Comparison of ENCODE assay signal across 8 mouse cellular contexts in genomic region chr3:152211731-152212279, GRCm38 (mm10). TPM values are rescaled to one million over a fixed set of nuclear protein-coding genes. Genes with fewer than 3 reads are reported as not detected.
DNase-seq lines count a peak whose midpoint lies in the region; ATAC-seq and TF ChIP-seq lines count a peak whose summit lies in the region.

No protein-coding gene starts in this region.

- H3K9ac ChIP-seq in heart, embryonic 13.5 days = peak overlapping the region; percentile 98
- H3K9ac ChIP-seq in forebrain, postnatal 0 days = peak overlapping the region; percentile 100
- H3K9ac ChIP-seq in liver, embryonic 14.5 days (replicated peaks) = peak overlapping the region; percentile 90

- no peaks in the 10 kb centered on the region for H3K27me3 ChIP-seq in heart, embryonic 13.5 days (replicated peaks)
- H3K27me3 ChIP-seq in G1E (ENCODE audit: insufficient read depth, low read length) = no peaks in the 10 kb centered on the region
- H3K27me3 ChIP-seq in forebrain, postnatal 0 days (ENCODE audit: insufficient read depth, low read length) = no peaks in the 10 kb centered on the region
- no peaks in the 10 kb centered on the region for H3K27me3 ChIP-seq in liver, embryonic 14.5 days (ENCODE audit: control insufficient read depth, insufficient read depth, low read length)
- no peaks in the 10 kb centered on the region for H3K27me3 ChIP-seq in thymus, adult 2 months (ENCODE audit: control insufficient read depth, insufficient read depth, low read length)

- whole genome bisulfite sequencing in heart, embryonic 13.5 days = 4% methylated on average over 7 of the region's 7 CpGs
- WGBS in forebrain, postnatal 0 days = 27% methylated on average over 7 of the region's 7 CpGs
- under 1% methylated on average over 7 of the region's 7 CpGs for WGBS in liver, embryonic 14.5 days (ENCODE audit: insufficient replicate concordance)
- under 1% methylated on average over 7 of the region's 7 CpGs for WGBS in thymus, adult 2 months

- peaks cover 36% of the 10 kb centered on the region for H3K36me3 ChIP-seq in heart, embryonic 13.5 days
- H3K36me3 ChIP-seq in G1E (replicated peaks) = peaks cover 33% of the 10 kb centered on the region
- H3K36me3 ChIP-seq in forebrain, postnatal 0 days (ENCODE audit: insufficient read depth) = peaks cover 14% of the 10 kb centered on the region
- peaks cover 19% of the 10 kb centered on the region for H3K36me3 ChIP-seq in liver, embryonic 14.5 days (replicated peaks; ENCODE audit: control insufficient read depth, insufficient read depth, low read depth)
- H3K36me3 ChIP-seq in thymus, adult 2 months (ENCODE audit: control insufficient read depth, insufficient read depth, low read length) = peaks cover 15% of the 10 kb centered on the region

- ATAC-seq in heart, embryonic 13.5 days (ENCODE audit: extremely low read depth, insufficient number of reproducible peaks, low FRiP score, low TSS enrichment) = no peak
- 0 out of 2 replicates have a peak, but pooled peaks have one; percentile 10 for ATAC-seq in G1E (ENCODE audit: extremely low read depth, insufficient number of reproducible peaks, low FRiP score, poor library complexity, severe bottlenecking)
- ATAC-seq in forebrain, postnatal 0 days = no peak
- no peak for ATAC-seq in liver, embryonic 14.5 days (ENCODE audit: insufficient read depth)

- DNase-seq in heart, postnatal 4 days = no peak
- no peak for DNase-seq in G1E (ENCODE audit: low spot score)
- no peak for DNase-seq in forebrain, postnatal 0 days
- DNase-seq in liver, embryonic 14.5 days (ENCODE audit: low read depth in 3 of 3, low spot score in 3 of 3) = peak in 1 of 3 experiments; percentile 26
- DNase-seq in thymus, adult 2 months = peak; percentile 45
- no peak for DNase-seq in left cerebral cortex, adult 8-10 months (ENCODE audit: low spot score in 2 of 2)
- no peak for DNase-seq in cerebellum, adult 8-10 months

- peak overlapping the region; percentile 99 for H3K4me2 ChIP-seq in heart, embryonic 13.5 days
- peak overlapping the region; percentile 58 for H3K4me2 ChIP-seq in forebrain, postnatal 0 days (ENCODE audit: low read depth)
- peak overlapping the region; percentile 82 for H3K4me2 ChIP-seq in liver, embryonic 14.5 days (ENCODE audit: low read depth)

- peak overlapping the region; percentile 100 for H3K27ac ChIP-seq in heart, embryonic 13.5 days (replicated peaks)
- peak overlapping the region; percentile 100; the same call in 1 of the 2 replicates for H3K27ac ChIP-seq in forebrain, postnatal 0 days (ENCODE audit: low read depth, low read length)
- H3K27ac ChIP-seq in liver, embryonic 14.5 days = peak overlapping the region; percentile 12
- peak overlapping the region; percentile 69; the same call in 1 of the 2 replicates for H3K27ac ChIP-seq in thymus, adult 2 months (ENCODE audit: control insufficient read depth, insufficient read depth, low read length)

- peaks cover 37% of the 10 kb centered on the region for H3K4me1 ChIP-seq in heart, embryonic 13.5 days
- peaks cover 35% of the 10 kb centered on the region for H3K4me1 ChIP-seq in G1E (ENCODE audit: insufficient read depth, low read depth, low read length)
- peaks cover 22% of the 10 kb centered on the region for H3K4me1 ChIP-seq in forebrain, postnatal 0 days (ENCODE audit: insufficient read depth)
- peaks cover 17 to 20% of the 10 kb centered on the region in 2 experiments for H3K4me1 ChIP-seq in liver, embryonic 14.5 days (replicated peaks; ENCODE audit: control insufficient read depth in 2 of 2, insufficient read depth in 2 of 2, low read length in 1 of 2)
- peaks cover 5% of the 10 kb centered on the region for H3K4me1 ChIP-seq in thymus, adult 2 months (replicated peaks; ENCODE audit: control insufficient read depth, insufficient read depth, low read length)

- no peak for TF ChIP-seq POLR2A in thymus, adult 2 months (IDR thresholded peaks at IDR 0.05; ENCODE audit: control insufficient read depth, extremely low read depth, insufficient read depth, low read length, poor library complexity)

- no peak for TF ChIP-seq CTCF in G1E (IDR thresholded peaks at IDR 0.05; ENCODE audit: low read depth, low read length)
- no peak for TF ChIP-seq CTCF in forebrain, postnatal 0 days (IDR thresholded peaks at IDR 0.05; ENCODE audit: low read depth)
- no peak for TF ChIP-seq CTCF in liver, embryonic 14.5 days (IDR thresholded peaks at IDR 0.05; ENCODE audit: low read depth)
- no peak for TF ChIP-seq CTCF in thymus, adult 2 months (IDR thresholded peaks at IDR 0.05; ENCODE audit: borderline replicate concordance, control insufficient read depth, extremely low read depth, insufficient read depth, low read length, poor library complexity)

- no peaks in the 10 kb centered on the region for H3K9me3 ChIP-seq in heart, embryonic 13.5 days
- no peaks in the 10 kb centered on the region for H3K9me3 ChIP-seq in G1E (replicated peaks)
- no peaks in the 10 kb centered on the region for H3K9me3 ChIP-seq in forebrain, postnatal 0 days (ENCODE audit: low read length)
- H3K9me3 ChIP-seq in liver, embryonic 14.5 days (ENCODE audit: control insufficient read depth, low read length) = no peaks in the 10 kb centered on the region

- peak overlapping the region; percentile 94 for H3K4me3 ChIP-seq in heart, embryonic 13.5 days
- H3K4me3 ChIP-seq in G1E (ENCODE audit: low read depth, low read length) = peak overlapping the region; percentile 93
- peak overlapping the region; percentile 97 for H3K4me3 ChIP-seq in forebrain, postnatal 0 days (ENCODE audit: low read depth, low read length)
- H3K4me3 ChIP-seq in liver, embryonic 14.5 days (ENCODE audit: insufficient read depth in 1 of 2, low read depth in 2 of 2, low read length in 2 of 2) = peak overlapping the region; percentile 84 to 97
- no peak overlapping the region; the same call in 1 of the 2 replicates for H3K4me3 ChIP-seq in thymus, adult 2 months (ENCODE audit: control insufficient read depth, insufficient read depth, low read length)

- no peak for TF ChIP-seq EP300 in liver, embryonic 14.5 days (IDR thresholded peaks at IDR 0.05; ENCODE audit: low read depth)

RNA-seq across cellular contexts. Expression of gene Fubp1, which starts 1.6 kb away (rescaled TPM):
- polyA plus RNA-seq in heart, embryonic 13.5 days (2015; fragmentation: Nextera tagmentation; extraction: Ambion mirVana) = 118 and 128 TPM in 2 replicates
- 100 to 1,000 TPM in 1 of 2 experiments, 10 to 100 TPM in 1; 99.9 to 108 TPM for total RNA-seq in heart, postnatal 4 days (2021)
- total RNA-seq in G1E (2014; fragmentation: Nextera tagmentation) = 313 and 324 TPM in 2 replicates
- total RNA-seq in G1E (2017) = 250 and 310 TPM in 2 replicates
- polyA plus RNA-seq in G1E (2012) = 577 and 846 TPM in 2 replicates
- 230 and 257 TPM in 2 replicates for total RNA-seq in forebrain, postnatal 0 days (2014; rRNA removed)
- 127 and 135 TPM in 2 replicates for polyA plus RNA-seq in forebrain, postnatal 0 days (2015; fragmentation: Nextera tagmentation; extraction: Ambion mirVana)
- polyA plus RNA-seq in liver, embryonic 14.5 days (2012; rRNA removed) = 47.3 and 50.8 TPM in 2 replicates
- 64.6 and 65.3 TPM in 2 replicates for polyA plus RNA-seq in liver, embryonic 14.5 days (2014; fragmentation: Nextera tagmentation; extraction: Ambion mirVana)
- polyA plus RNA-seq in thymus, adult 2 months (2012; rRNA removed) = 247 and 254 TPM in 2 replicates
- 100 to 1,000 TPM in 3 of 4 experiments, 10 to 100 TPM in 1; 98.9 to 115 (median 104) TPM for total RNA-seq in left cerebral cortex, adult 8-10 months (2022)

RNA-seq across cellular contexts. Expression of gene Dnajb4, which starts 1.7 kb away (rescaled TPM):
- polyA plus RNA-seq in heart, embryonic 13.5 days (2015; fragmentation: Nextera tagmentation; extraction: Ambion mirVana) = 38.3 and 47.6 TPM in 2 replicates
- total RNA-seq in heart, postnatal 4 days (2021) = 10 to 100 TPM; 58.3 to 62.3 TPM
- total RNA-seq in G1E (2014; fragmentation: Nextera tagmentation) (27.3 and 32.6 TPM in 2 replicates), G1E (2017) (23.8 and 26.4 TPM in 2 replicates)
- polyA plus RNA-seq in G1E (2012) = 1.3 and 2.4 TPM in 2 replicates
- total RNA-seq in forebrain, postnatal 0 days (2014; rRNA removed) = 36.1 and 39.7 TPM in 2 replicates
- 28.9 and 41.5 TPM in 2 replicates for polyA plus RNA-seq in forebrain, postnatal 0 days (2015; fragmentation: Nextera tagmentation; extraction: Ambion mirVana)
- 10.9 and 18.3 TPM in 2 replicates for polyA plus RNA-seq in liver, embryonic 14.5 days (2012; rRNA removed)
- polyA plus RNA-seq in liver, embryonic 14.5 days (2014; fragmentation: Nextera tagmentation; extraction: Ambion mirVana) = 29.9 and 34.3 TPM in 2 replicates
- polyA plus RNA-seq in thymus, adult 2 months (2012; rRNA removed) = 8.6 and 9.2 TPM in 2 replicates
- total RNA-seq in left cerebral cortex, adult 8-10 months (2022) = 10 to 100 TPM; 62.7 to 70.1 (median 65.9) TPM

RNA-seq across cellular contexts. Expression of gene Gipc2, which starts 45.8 kb away (rescaled TPM):
- polyA plus RNA-seq in heart, embryonic 13.5 days (2015; fragmentation: Nextera tagmentation; extraction: Ambion mirVana) = 3.2 and 4.6 TPM in 2 replicates
- total RNA-seq in heart, postnatal 4 days (2021) = 1 to 10 TPM; 3.5 to 4.6 TPM
- total RNA-seq in G1E (2014; fragmentation: Nextera tagmentation) (not detected in 2 replicates), G1E (2017) (0.33 TPM in 1 of 2 replicates, not detected in the other)
- polyA plus RNA-seq in G1E (2012) = not detected in 2 replicates
- total RNA-seq in forebrain, postnatal 0 days (2014; rRNA removed) = 12.0 and 13.9 TPM in 2 replicates
- 5.1 and 6.3 TPM in 2 replicates for polyA plus RNA-seq in forebrain, postnatal 0 days (2015; fragmentation: Nextera tagmentation; extraction: Ambion mirVana)
- polyA plus RNA-seq in liver, embryonic 14.5 days (2012; rRNA removed) = 5.1 and 7.7 TPM in 2 replicates
- polyA plus RNA-seq in liver, embryonic 14.5 days (2014; fragmentation: Nextera tagmentation; extraction: Ambion mirVana) = 16.9 and 17.8 TPM in 2 replicates
- polyA plus RNA-seq in thymus, adult 2 months (2012; rRNA removed) = 3.2 and 4.0 TPM in 2 replicates
- total RNA-seq in left cerebral cortex, adult 8-10 months (2022) = 1 to 10 TPM; 3.3 to 6.7 (median 5.0) TPM

RNA-seq across cellular contexts. Expression of gene Nexn, which starts 54.3 kb away (rescaled TPM):
- polyA plus RNA-seq in heart, embryonic 13.5 days (2015; fragmentation: Nextera tagmentation; extraction: Ambion mirVana) = 192 and 211 TPM in 2 replicates
- total RNA-seq in heart, postnatal 4 days (2021) = 100 to 1,000 TPM; 281 to 301 TPM
- not detected in 2 replicates for total RNA-seq in G1E (2014; fragmentation: Nextera tagmentation)
- total RNA-seq in G1E (2017) = 0.35 and 1.0 TPM in 2 replicates
- polyA plus RNA-seq in G1E (2012) = not detected in 2 replicates
- total RNA-seq in forebrain, postnatal 0 days (2014; rRNA removed) = 0.38 and 0.77 TPM in 2 replicates
- polyA plus RNA-seq in forebrain, postnatal 0 days (2015; fragmentation: Nextera tagmentation; extraction: Ambion mirVana) = 3.1 and 4.2 TPM in 2 replicates
- 0.10 and 0.25 TPM in 2 replicates for polyA plus RNA-seq in liver, embryonic 14.5 days (2012; rRNA removed)
- 0.30 and 0.69 TPM in 2 replicates for polyA plus RNA-seq in liver, embryonic 14.5 days (2014; fragmentation: Nextera tagmentation; extraction: Ambion mirVana)
- 0.31 TPM in 1 of 2 replicates, not detected in the other for polyA plus RNA-seq in thymus, adult 2 months (2012; rRNA removed)
- total RNA-seq in left cerebral cortex, adult 8-10 months (2022) = 1 to 10 TPM; 6.5 to 9.8 (median 7.7) TPM

Comparison
In these comparisons a context has a peak if more than half of its experiments do, and no peak if none do; other contexts are left out.
1. H3K27ac ChIP-seq: peak in every context shown above with its lines; median percentile 100 in heart, embryonic 13.5 days; 100 in forebrain, postnatal 0 days; 69 in thymus, adult 2 months; 12 in liver, embryonic 14.5 days.